Mouse (Mus musculus) splenic B cell, adult 2 months (primary cell): ENCODE results near the gene Lrig1.

Experiments
- DNase-seq: peaks from one replicate; pipeline ENCODE4 v3.0.0-alpha.2; 2011; ENCODE audit warnings: low read depth, low spot score
- H3K27me3 ChIP-seq: 2 replicates; pipeline ENCODE4 v1.6.1; 2012; ENCODE audit warnings: mild to moderate bottlenecking, low read length, moderate library complexity, mixed read lengths; ENCODE audit not compliant: control insufficient read depth, poor library complexity, insufficient read depth, severe bottlenecking
- H3K36me3 ChIP-seq: 2 replicates; pipeline ENCODE4 v1.6.1; 2012; ENCODE audit warnings: mild to moderate bottlenecking, low read length, moderate library complexity, mixed read lengths; ENCODE audit not compliant: control insufficient read depth, poor library complexity, insufficient read depth, severe bottlenecking

The Lrig1 gene

GRCm38 (mm10) chr6:94672426-94672825 lies 27.5 kb downstream of the Lrig1 start:
- DNase-seq: no peak
- H3K27me3 ChIP-seq: no peaks in the 10 kb centered on the region
- no peaks in the 10 kb centered on the region for H3K36me3 ChIP-seq

- Histone ChIP-seq H3K27me3 (no peaks in the 10 kb centered on the region), H3K36me3 (no peaks in the 10 kb centered on the region)
- DNase-seq: no peak
These were observed 30.6 kb downstream of the Lrig1 start for GRCm38 (mm10) chr6:94669370-94669769.

- Histone ChIP-seq H3K36me3 (no peaks in the 10 kb centered on the region), H3K27me3 (no peaks in the 10 kb centered on the region)
- DNase-seq: no peak
These were observed 31.6 kb downstream of the Lrig1 start for GRCm38 (mm10) chr6:94668204-94668863.

GRCm38 (mm10) chr6:94667131-94667530 lies 32.8 kb downstream of the Lrig1 start:
- H3K27me3 ChIP-seq: no peaks in the 10 kb centered on the region
- no peak for DNase-seq
- H3K36me3 ChIP-seq: no peaks in the 10 kb centered on the region

- no peaks in the 10 kb centered on the region for H3K27me3 ChIP-seq
- DNase-seq: no peak
These were observed 33.4 kb downstream of the Lrig1 start for GRCm38 (mm10) chr6:94666432-94667119.

GRCm38 (mm10) chr6:94665677-94666076 lies 34.3 kb downstream of the Lrig1 start:
- Histone ChIP-seq H3K27me3 (no peaks in the 10 kb centered on the region), H3K36me3 (no peaks in the 10 kb centered on the region)
- no peak for DNase-seq

More at GRCm38 (mm10) chr6:94666432-94667119, 33.4 kb downstream of the Lrig1 start:
- no peaks in the 10 kb centered on the region for H3K36me3 ChIP-seq

GRCm38 (mm10) chr6:94665248-94665647 lies 34.7 kb downstream of the Lrig1 start:
- DNase-seq: no peak
- Histone ChIP-seq H3K27me3 (no peaks in the 10 kb centered on the region), H3K36me3 (no peaks in the 10 kb centered on the region)

GRCm38 (mm10) chr6:94664000-94664399 lies 36.0 kb downstream of the Lrig1 start:
- no peaks in the 10 kb centered on the region for H3K36me3 ChIP-seq
- no peak for DNase-seq

GRCm38 (mm10) chr6:94661923-94662322 lies 38.0 kb downstream of the Lrig1 start:
- no peak for DNase-seq
- H3K27me3 ChIP-seq: no peaks in the 10 kb centered on the region
- H3K36me3 ChIP-seq: no peaks in the 10 kb centered on the region

More at GRCm38 (mm10) chr6:94664000-94664399, 36.0 kb downstream of the Lrig1 start:
- no peaks in the 10 kb centered on the region for H3K27me3 ChIP-seq

- no peaks in the 10 kb centered on the region for H3K36me3 ChIP-seq
- no peaks in the 10 kb centered on the region for H3K27me3 ChIP-seq
- DNase-seq: no peak
These were observed 38.6 kb downstream of the Lrig1 start for GRCm38 (mm10) chr6:94661321-94661720.

GRCm38 (mm10) chr6:94659886-94660333 lies 40.0 kb downstream of the Lrig1 start:
- DNase-seq: no peak
- Histone ChIP-seq H3K27me3 (no peaks in the 10 kb centered on the region), H3K36me3 (no peaks in the 10 kb centered on the region)

- Histone ChIP-seq H3K36me3 (no peaks in the 10 kb centered on the region), H3K27me3 (no peaks in the 10 kb centered on the region)
- no peak for DNase-seq
These were observed 41.9 kb downstream of the Lrig1 start for GRCm38 (mm10) chr6:94658136-94658480.

GRCm38 (mm10) chr6:94657204-94658135 lies 42.5 kb downstream of the Lrig1 start:
- Histone ChIP-seq H3K36me3 (no peaks in the 10 kb centered on the region), H3K27me3 (no peaks in the 10 kb centered on the region)
- no peak for DNase-seq

- Histone ChIP-seq H3K27me3 (no peaks in the 10 kb centered on the region), H3K36me3 (no peaks in the 10 kb centered on the region)
- no peak for DNase-seq
These were observed 44.0 kb downstream of the Lrig1 start for GRCm38 (mm10) chr6:94655818-94656478.
